Mouse (Mus musculus): Measurements from ENCODE around the gene Ctss. TPM values are rescaled to one million over a fixed set of nuclear protein-coding genes. Genes with fewer than 3 reads are reported as not detected.

Gene Ctss
- polyA plus RNA-seq, 1 experiment from 2014 or later, result 4,886 TPM

DNA sequence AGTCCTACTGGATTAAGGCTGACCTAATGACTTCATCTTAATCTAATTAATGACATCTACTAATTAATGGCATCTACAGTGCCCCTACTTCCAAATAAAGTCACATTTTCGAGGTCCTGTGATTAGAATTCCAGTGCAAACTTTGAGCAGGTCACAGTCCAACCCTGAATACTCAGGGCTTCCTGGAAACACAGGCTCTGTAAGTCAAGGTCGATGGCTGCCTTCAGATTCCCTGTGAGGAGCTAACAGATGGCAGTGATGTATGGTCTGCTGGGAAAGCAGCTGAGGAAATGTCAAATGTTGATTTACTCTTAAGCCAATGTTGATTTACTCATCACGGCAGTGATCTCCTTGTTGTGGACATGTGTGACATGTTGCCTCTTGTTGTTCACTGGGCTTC is 27.4 kb downstream of the Ctss start:
- Histone ChIP-seq H3K27ac (no peak overlapping the region), H3K4me3 (ENCODE audit: inconsistent target) (no peak overlapping the region), H3K36me3 (ENCODE audit: inconsistent target) (peaks cover 70% of the 10 kb centered on the region), H3K79me2 (ENCODE audit: inconsistent target) (no peaks in the 10 kb centered on the region)
- WGBS (ENCODE audit: missing documents), result 75% methylated on average over 3 of the region's 3 CpGs

DNA sequence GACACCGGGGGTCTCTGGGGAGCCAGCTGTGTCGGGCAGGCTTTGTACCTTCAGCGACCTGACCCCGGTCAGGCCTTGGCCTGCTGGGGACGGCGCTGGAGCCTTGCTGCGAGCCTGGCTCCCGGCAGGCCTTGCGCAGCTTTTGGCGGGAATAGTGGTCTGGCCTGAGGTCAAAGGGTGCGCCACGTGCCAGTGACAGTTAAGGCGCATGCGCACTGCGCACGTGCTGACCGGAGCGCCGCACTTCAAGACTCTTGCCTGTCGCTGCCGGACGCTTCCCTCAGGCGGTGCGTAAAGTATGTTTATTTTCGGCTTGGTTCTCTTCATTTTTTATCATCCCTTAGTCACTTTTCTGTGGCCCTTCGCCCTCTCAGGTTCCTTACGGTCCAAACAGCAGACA is 32.9 kb downstream of the Ctss start, which contains the start of gene Hormad1:
Gene Hormad1, plus strand, starts transcription at position 241 of the 400 bp plus-strand sequence.
- no peak within 1 kb of the TSS for H3K4me3 ChIP-seq (ENCODE audit: inconsistent target)
- H3K27ac ChIP-seq, result no peak within 1 kb of the TSS
- peaks cover 19% of the 10 kb centered on the region for H3K36me3 ChIP-seq (ENCODE audit: inconsistent target)
- WGBS (ENCODE audit: missing documents), result 94% methylated on average over 27 of the region's 27 CpGs
- no peaks in the 10 kb centered on the region for H3K79me2 ChIP-seq (ENCODE audit: inconsistent target)

GRCm38 (mm10) chr3:95560738-95561137 is 34.2 kb downstream of the Ctss start:
- WGBS (ENCODE audit: missing documents), result 60% methylated on average over 1 of the region's 3 CpGs
- Histone ChIP-seq H3K4me3 (ENCODE audit: inconsistent target) (no peak overlapping the region), H3K79me2 (ENCODE audit: inconsistent target) (no peaks in the 10 kb centered on the region), H3K27ac (no peak overlapping the region), H3K36me3 (ENCODE audit: inconsistent target) (peaks cover 6% of the 10 kb centered on the region)

- H3K79me2 ChIP-seq (ENCODE audit: inconsistent target), result no peaks in the 10 kb centered on the region
- WGBS (ENCODE audit: missing documents), result 100% methylated on average over 2 of the region's 2 CpGs
Measured at GRCm38 (mm10) chr3:95561826-95562225, 35.2 kb downstream of the Ctss start.

GRCm38 (mm10) chr3:95569585-95569984 is 43.0 kb downstream of the Ctss start:
- Histone ChIP-seq H3K79me2 (ENCODE audit: inconsistent target) (no peaks in the 10 kb centered on the region), H3K36me3 (ENCODE audit: inconsistent target) (no peaks in the 10 kb centered on the region), H3K4me3 (ENCODE audit: inconsistent target) (no peak overlapping the region), H3K27ac (no peak overlapping the region)
- WGBS (ENCODE audit: missing documents), result 100% methylated on average over 2 of the region's 3 CpGs

More at GRCm38 (mm10) chr3:95561826-95562225, 35.2 kb downstream of the Ctss start:
- Histone ChIP-seq H3K4me3 (ENCODE audit: inconsistent target) (no peak overlapping the region), H3K36me3 (ENCODE audit: inconsistent target) (no peaks in the 10 kb centered on the region), H3K27ac (no peak overlapping the region)

DNA sequence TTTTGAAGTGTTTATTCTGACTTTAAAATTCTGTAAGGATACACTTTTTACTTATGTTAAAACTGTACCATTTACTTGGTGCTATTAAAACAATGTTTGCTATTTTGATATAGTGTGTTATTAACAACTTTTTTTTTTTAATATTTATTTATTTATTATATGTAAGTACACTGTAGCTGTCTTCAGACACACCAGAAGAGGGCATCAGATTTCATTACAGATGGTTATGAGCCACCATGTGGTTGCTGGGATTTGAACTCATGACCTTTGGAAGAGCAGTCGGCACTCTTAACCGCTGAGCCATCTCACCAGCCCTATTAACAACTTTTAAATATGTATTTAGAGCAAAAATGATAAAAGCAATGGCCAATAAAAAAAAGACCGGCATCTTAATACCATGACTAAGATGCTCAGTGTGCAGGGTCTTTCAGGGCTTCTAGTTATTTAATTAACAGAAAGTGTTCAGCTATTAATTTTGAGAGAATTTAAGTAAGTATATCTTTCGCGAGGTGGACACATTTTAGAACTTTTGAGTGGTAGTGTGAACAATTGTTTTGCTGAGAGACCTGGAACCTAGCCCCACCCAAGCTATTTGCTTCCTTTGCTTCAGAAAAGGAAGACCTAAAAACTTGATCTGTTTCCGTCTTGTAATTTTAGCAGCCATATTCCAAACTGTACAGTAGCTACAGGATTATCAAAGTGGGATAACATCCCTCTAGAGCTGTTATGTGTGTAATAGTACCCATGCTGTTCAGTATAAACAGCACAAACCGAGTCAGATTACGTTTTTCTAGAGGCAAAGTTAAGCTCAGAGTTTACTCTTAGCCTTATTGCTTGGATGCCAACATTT is 61.4 kb downstream of the Ctss start:
- 34% methylated on average over 6 of the region's 8 CpGs for WGBS (ENCODE audit: missing documents)

DNA sequence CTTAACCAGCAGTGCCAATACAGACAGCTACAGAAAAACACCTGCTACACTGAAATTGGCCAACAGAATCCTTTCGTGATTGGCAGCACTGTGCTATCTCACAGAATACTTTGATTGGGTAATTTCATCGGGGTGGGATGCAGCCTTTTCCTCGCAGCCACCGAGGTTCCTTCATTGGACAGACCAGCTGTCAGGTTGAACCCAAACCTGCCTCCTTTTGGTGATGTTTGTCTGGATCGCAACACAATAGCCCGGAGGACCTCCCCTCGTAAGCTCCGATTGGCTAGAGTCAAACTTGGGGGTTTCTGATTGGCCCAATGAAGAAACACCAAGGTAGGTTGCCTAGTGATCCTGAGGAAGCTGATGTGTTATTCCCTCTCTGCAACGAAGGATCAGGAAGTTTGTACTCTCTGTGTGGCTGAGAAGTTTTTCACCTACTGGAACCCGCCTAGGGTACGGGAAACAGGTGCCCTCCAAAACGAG is 62.1 kb downstream of the Ctss start, which contains the start of gene Golph3l:
Gene Golph3l, plus strand, starts transcription at position 331 of the 483 bp plus-strand sequence.
- Histone ChIP-seq H3K79me2 (ENCODE audit: inconsistent target) (peaks cover 36% of the 10 kb centered on the region), H3K4me3 (ENCODE audit: inconsistent target) (peak within 1 kb of the TSS; percentile 91), H3K36me3 (ENCODE audit: inconsistent target) (peaks cover 15% of the 10 kb centered on the region; the same call in 1 of the 2 replicates), H3K27ac (peak within 1 kb of the TSS; percentile 62)
- WGBS (ENCODE audit: missing documents), result 3% methylated on average over 12 of the region's 12 CpGs

More for the DNA sequence above, 61.4 kb downstream of the Ctss start:
- Histone ChIP-seq H3K36me3 (ENCODE audit: inconsistent target) (peaks cover 12% of the 10 kb centered on the region; the same call in 1 of the 2 replicates), H3K27ac (peak overlapping the region; percentile 24; the same call in 1 of the 2 replicates), H3K79me2 (ENCODE audit: inconsistent target) (peaks cover 36% of the 10 kb centered on the region), H3K4me3 (ENCODE audit: inconsistent target) (peak overlapping the region; percentile 91)

- peaks cover 22% of the 10 kb centered on the region for H3K36me3 ChIP-seq (ENCODE audit: inconsistent target)
- no peak overlapping the region for H3K27ac ChIP-seq
- H3K79me2 ChIP-seq (ENCODE audit: inconsistent target), result peaks cover 93% of the 10 kb centered on the region; the same call in 1 of the 2 replicates
Measured at GRCm38 (mm10) chr3:95598734-95599133, 72.1 kb downstream of the Ctss start.

DNA sequence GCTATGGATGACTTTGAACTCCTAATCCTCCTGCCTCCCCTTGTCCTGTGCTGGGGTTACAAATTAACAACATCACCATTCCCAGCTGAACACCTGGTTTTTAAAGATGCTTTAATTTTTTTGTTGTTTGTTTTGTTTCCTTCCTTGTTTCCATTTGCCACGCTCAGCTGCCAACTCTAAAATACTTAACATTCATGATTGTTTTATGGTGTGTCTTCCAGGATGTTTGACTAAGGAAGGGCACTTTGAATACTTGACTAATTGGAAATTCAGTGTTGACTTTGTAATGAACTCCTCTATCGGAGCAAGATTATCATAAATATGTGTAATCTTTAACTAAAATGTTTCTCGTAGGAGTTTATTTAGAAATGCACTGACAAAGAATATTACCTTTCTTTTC is 74.7 kb downstream of the Ctss start:
- Histone ChIP-seq H3K27ac (no peak overlapping the region), H3K4me3 (ENCODE audit: inconsistent target) (no peak overlapping the region), H3K36me3 (ENCODE audit: inconsistent target) (peaks cover 19% of the 10 kb centered on the region; the same call in 1 of the 2 replicates), H3K79me2 (ENCODE audit: inconsistent target) (peaks cover 83% of the 10 kb centered on the region; the same call in 1 of the 2 replicates)
- 100% methylated on average over 3 of the region's 3 CpGs for WGBS (ENCODE audit: missing documents)

More at GRCm38 (mm10) chr3:95598734-95599133, 72.1 kb downstream of the Ctss start:
- H3K4me3 ChIP-seq (ENCODE audit: inconsistent target), result no peak overlapping the region

Other genes with a start within 250 kb of the Ctss start
- gene Mindy1, start 245.4 kb upstream of the Ctss start, polyA plus RNA-seq (2018), result 99.7 to 130 TPM (median 126 TPM) in 3 replicates
- 16.7 to 27.9 TPM (median 19.2 TPM) in 3 replicates for gene Prune1, start 244.7 kb upstream of the Ctss start, polyA plus RNA-seq (2018)
- 4.7 to 5.1 TPM (median 4.8 TPM) in 3 replicates for gene Anxa9, start 219.6 kb upstream of the Ctss start, polyA plus RNA-seq (2018)
- gene Cers2, start 212.0 kb upstream of the Ctss start, polyA plus RNA-seq (2018), result 216 to 338 TPM (median 252 TPM) in 3 replicates
- 27.7 to 32.3 TPM (median 28.3 TPM) in 3 replicates for gene Setdb1, start 169.6 kb upstream of the Ctss start, polyA plus RNA-seq (2018)
- not detected in 3 replicates for gene 4930558C23Rik, start 123.9 kb upstream of the Ctss start, polyA plus RNA-seq (2018)
- 32.7 to 36.0 TPM (median 33.6 TPM) in 3 replicates for gene Arnt, start 92.4 kb upstream of the Ctss start, polyA plus RNA-seq (2018)
- 4.6 to 5.0 TPM (median 4.8 TPM) in 3 replicates for gene Ctsk, start 27.5 kb upstream of the Ctss start, polyA plus RNA-seq (2018)
- 0.09 TPM in 1 of 3 replicates, not detected in the others for gene Hormad1, start 32.9 kb downstream of the Ctss start, polyA plus RNA-seq (2018)
- 26.9 to 64.7 TPM (median 54.7 TPM) in 3 replicates for gene Golph3l, start 62.1 kb downstream of the Ctss start, polyA plus RNA-seq (2018)
- gene Ensa, start 98.2 kb downstream of the Ctss start, polyA plus RNA-seq (2018), result 79.1 to 122 TPM (median 121 TPM) in 3 replicates
- gene Mcl1, start 132.0 kb downstream of the Ctss start, polyA plus RNA-seq (2018), result 251 to 507 TPM (median 488 TPM) in 3 replicates
- 0.38 to 3.1 TPM (median 1.9 TPM) in 3 replicates for gene Adamtsl4, start 161.1 kb downstream of the Ctss start, polyA plus RNA-seq (2018)
- 105 to 185 TPM (median 109 TPM) in 3 replicates for gene Ecm1, start 212.8 kb downstream of the Ctss start, polyA plus RNA-seq (2018)
- 16.5 to 26.6 TPM (median 17.3 TPM) in 3 replicates for gene Tars2, start 233.4 kb downstream of the Ctss start, polyA plus RNA-seq (2018)